1 mouse cellular context compared by ENCODE assay signal in the genomic region with DNA sequence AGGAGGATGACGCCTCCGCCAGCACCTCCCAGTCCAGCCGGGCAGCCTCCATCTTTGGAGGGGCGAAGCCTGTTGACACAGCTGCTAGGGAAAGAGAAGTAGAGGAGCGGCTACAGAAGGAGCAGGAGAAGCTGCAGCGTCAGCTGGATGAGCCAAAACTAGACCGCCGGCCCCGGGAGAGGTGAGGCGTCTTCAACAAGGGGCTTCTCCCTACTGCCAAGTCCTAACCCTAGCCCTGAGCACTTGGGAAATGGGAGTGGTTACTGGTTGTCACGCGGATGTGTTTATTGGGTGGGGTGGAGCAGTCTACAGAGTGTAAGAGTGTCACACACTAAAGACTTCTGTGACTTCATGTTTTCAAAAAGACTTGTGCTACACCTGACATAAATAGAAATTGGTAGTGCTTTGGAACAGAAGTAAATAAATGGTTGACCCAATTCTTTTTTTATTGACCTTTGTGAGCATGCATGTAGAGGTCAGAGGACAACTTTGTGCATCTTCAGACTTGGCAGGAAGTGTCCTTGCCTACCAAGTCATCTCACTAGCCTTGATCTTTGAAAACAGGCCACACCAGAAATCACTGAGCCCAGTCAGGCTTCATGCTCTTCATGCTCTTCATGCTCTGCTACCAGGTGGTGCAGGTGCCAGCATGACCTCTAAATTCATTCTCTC.
TF ChIP-seq lines count a peak whose summit lies in the region.

No protein-coding gene starts in this region.

TF ChIP-seq in CH12.LX, 34 proteins besides CTCF, POLR2A, EP300 and RAD21 (continued from another document):
- TF ChIP-seq MAX (IDR thresholded peaks at IDR 0.05; ENCODE audit: low read length) (no peak), NRF1 (IDR thresholded peaks at IDR 0.05; ENCODE audit: low read depth, low read length) (no peak), TCF12 (IDR thresholded peaks at IDR 0.05; ENCODE audit: low read depth, low read length) (no peak), POLR2AphosphoS2 (IDR thresholded peaks at IDR 0.05; ENCODE audit: low read depth, low read length) (no peak), NELFE (IDR thresholded peaks at IDR 0.05; ENCODE audit: low read depth, low read length) (no peak), MEF2A (IDR thresholded peaks at IDR 0.05; ENCODE audit: borderline replicate concordance, low read depth, low read length) (no peak), GABPA (IDR thresholded peaks at IDR 0.05; ENCODE audit: insufficient replicate concordance, low read depth, low read length) (no peak), SMC3 (IDR thresholded peaks at IDR 0.05; ENCODE audit: low read depth, low read length) (no peak), USF1 (IDR thresholded peaks at IDR 0.05; ENCODE audit: low read depth, low read length) (no peak), JUND (conservative IDR thresholded peaks at IDR 0.05; ENCODE audit: low read depth, low read length) (no peak), USF2 (conservative IDR thresholded peaks at IDR 0.05; ENCODE audit: low read depth, low read length) (no peak), MXI1 (IDR thresholded peaks at IDR 0.05; ENCODE audit: low read depth, low read length) (no peak; the same call in 1 of the 2 replicates), IRF4 (IDR thresholded peaks at IDR 0.05; ENCODE audit: low read depth, low read length) (no peak), MAFK (IDR thresholded peaks at IDR 0.05; ENCODE audit: insufficient replicate concordance, low read length) (no peak), BHLHE40 (IDR thresholded peaks at IDR 0.05; ENCODE audit: low read depth, low read length) (no peak)
